Mouse (Mus musculus) liver, embryonic 13.5 days (tissue): ENCODE measurements around the gene Wdr83. TPM values are rescaled to one million over a fixed set of nuclear protein-coding genes. Genes with fewer than 3 reads are reported as not detected.
"Not testable (repeated sequence)": the region's sequence is repeated elsewhere in the genome, so short reads cannot be mapped to it uniquely, and the experiment has no call there.

Experiments used
- ATAC-seq: fragments of 200-750 bp; cut with Nextera tagmentation; 2 replicates; pipeline ENCODE4 v1.8.0; 2017; ENCODE audit warnings: low read depth, mild to moderate bottlenecking, moderate number of reproducible peaks, moderate library complexity
- DNase-seq: peaks from one replicate; pipeline ENCODE4 v3.0.0; 2022
- H3K27ac ChIP-seq: fragments of 300-500 bp; sonication (generic); 2 replicates; pipeline ENCODE4 v1.5.1; 2015; ENCODE audit warnings: moderate library complexity, mild to moderate bottlenecking, inconsistent platforms
- H3K27me3 ChIP-seq: fragments of 300-500 bp; sonication (generic); 2 replicates; pipeline ENCODE4 v1.6.1; 2015; ENCODE audit warnings: mild to moderate bottlenecking, inconsistent platforms
- H3K36me3 ChIP-seq: fragments of 300-500 bp; sonication (generic); 2 replicates; pipeline ENCODE4 v1.6.1; 2015; ENCODE audit warnings: mild to moderate bottlenecking, inconsistent platforms
- H3K4me1 ChIP-seq: fragments of 300-500 bp; sonication (generic); replicated peaks from 2 replicates; pipeline ENCODE4 v1.6.1; 2015; ENCODE audit warnings: inconsistent platforms
- H3K4me2 ChIP-seq: fragments of 300-500 bp; sonication (generic); 2 replicates; pipeline ENCODE4 v1.6.1; 2015; ENCODE audit warnings: inconsistent platforms, mild to moderate bottlenecking, moderate library complexity
- H3K4me3 ChIP-seq: fragments of 300-500 bp; sonication (generic); replicated peaks from 2 replicates; pipeline ENCODE4 v1.5.1; 2015; ENCODE audit warnings: mild to moderate bottlenecking, inconsistent platforms
- H3K9ac ChIP-seq: fragments of 300-500 bp; sonication (generic); 2 replicates; pipeline ENCODE4 v1.6.1; 2015; ENCODE audit warnings: mild to moderate bottlenecking, inconsistent platforms
- H3K9me3 ChIP-seq: fragments of 300-500 bp; sonication (generic); replicated peaks from 2 replicates; pipeline ENCODE4 v1.6.1; 2016; ENCODE audit warnings: inconsistent platforms
- WGBS: fragments of 180-500 bp; shearing (Covaris S2); methylation state at CpG from one replicate; pipeline ENCODE4 v1.1.7; 2015; ENCODE audit not compliant: insufficient replicate concordance; 5-methylcytosine and 5-hydroxymethylcytosine counted together
- polyA plus RNA-seq: library from polyadenylated mRNA; unstranded; fragments of >200 nt; fragmentation: Nextera tagmentation; extraction: Ambion mirVana; gene quantifications from 2 replicates; pipeline ENCODE4 v1.2.1, GENCODE M21; 2015

The Wdr83 gene
- polyA plus RNA-seq, 1 experiment from 2014 or later, result 28.1 TPM

GRCm38 (mm10) chr8:85095566-85095965 is 14.5 kb upstream of the Wdr83 start:
- H3K4me3 ChIP-seq, result no peak overlapping the region
- H3K4me1 ChIP-seq, result peaks cover 4% of the 10 kb centered on the region
- no peak overlapping the region for H3K4me2 ChIP-seq
- H3K27me3 ChIP-seq, result no peaks in the 10 kb centered on the region
- no peaks in the 10 kb centered on the region for H3K9me3 ChIP-seq
- 89% methylated on average over 7 of the region's 7 CpGs for WGBS
- ATAC-seq (no peak), DNase-seq (no peak)
- H3K9ac ChIP-seq, result no peak overlapping the region
- H3K36me3 ChIP-seq, result peaks cover 70% of the 10 kb centered on the region
- no peak overlapping the region for H3K27ac ChIP-seq

- H3K4me2 ChIP-seq, result no peak overlapping the region
- no peaks in the 10 kb centered on the region for H3K27me3 ChIP-seq
- DNase-seq (no peak), ATAC-seq (no peak)
- no peak overlapping the region for H3K9ac ChIP-seq
- no peak overlapping the region for H3K4me3 ChIP-seq
- no peak overlapping the region for H3K27ac ChIP-seq
- peaks cover 70% of the 10 kb centered on the region for H3K36me3 ChIP-seq
- H3K9me3 ChIP-seq, result no peaks in the 10 kb centered on the region
- H3K4me1 ChIP-seq, result peaks cover 4% of the 10 kb centered on the region
- WGBS, result 84% methylated on average over 13 of the region's 13 CpGs
Measured at GRCm38 (mm10) chr8:85095051-85095450, 13.9 kb upstream of the Wdr83 start.

GRCm38 (mm10) chr8:85091526-85092090 is 10.5 kb upstream of the Wdr83 start:
- 0 out of 2 replicates have a peak, but pooled peaks have one; percentile 18 for ATAC-seq
- H3K9ac ChIP-seq, result no peak overlapping the region
- no peak overlapping the region for H3K4me3 ChIP-seq
- H3K36me3 ChIP-seq, result peaks cover 79% of the 10 kb centered on the region
- no peak for DNase-seq
- H3K4me2 ChIP-seq, result no peak overlapping the region
- peaks cover 4% of the 10 kb centered on the region for H3K4me1 ChIP-seq
- H3K9me3 ChIP-seq, result no peaks in the 10 kb centered on the region
- H3K27me3 ChIP-seq, result no peaks in the 10 kb centered on the region
- no peak overlapping the region for H3K27ac ChIP-seq
- 61% methylated on average over 21 of the region's 21 CpGs for WGBS

- Histone ChIP-seq H3K4me1 (peaks cover 4% of the 10 kb centered on the region), H3K9ac (no peak overlapping the region), H3K4me3 (no peak overlapping the region), H3K27me3 (no peaks in the 10 kb centered on the region), H3K9me3 (no peaks in the 10 kb centered on the region), H3K36me3 (peaks cover 77% of the 10 kb centered on the region), H3K27ac (no peak overlapping the region), H3K4me2 (no peak overlapping the region)
- DNase-seq (no peak), ATAC-seq (no peak)
- WGBS, result 82% methylated on average over 11 of the region's 11 CpGs
Measured at GRCm38 (mm10) chr8:85090856-85091255, 9.8 kb upstream of the Wdr83 start.

GRCm38 (mm10) chr8:85088771-85089170 is 7.7 kb upstream of the Wdr83 start:
- Histone ChIP-seq H3K9me3 (no peaks in the 10 kb centered on the region), H3K4me1 (peaks cover 23% of the 10 kb centered on the region), H3K27ac (no peak overlapping the region), H3K4me3 (no peak overlapping the region), H3K9ac (no peak overlapping the region), H3K4me2 (no peak overlapping the region), H3K36me3 (peaks cover 66% of the 10 kb centered on the region), H3K27me3 (no peaks in the 10 kb centered on the region)
- DNase-seq (no peak), ATAC-seq (no peak)
- 69% methylated on average over 2 of the region's 2 CpGs for WGBS

- no peaks in the 10 kb centered on the region for H3K9me3 ChIP-seq
- peaks cover 46% of the 10 kb centered on the region for H3K36me3 ChIP-seq
- H3K4me1 ChIP-seq, result peaks cover 45% of the 10 kb centered on the region
- no peak overlapping the region for H3K9ac ChIP-seq
- no peak overlapping the region for H3K27ac ChIP-seq
- no peak overlapping the region for H3K4me2 ChIP-seq
- no peak for ATAC-seq
- WGBS, result 63% methylated on average over 3 of the region's 3 CpGs
- no peak overlapping the region for H3K4me3 ChIP-seq
- DNase-seq, result no peak
- H3K27me3 ChIP-seq, result no peaks in the 10 kb centered on the region
Measured at GRCm38 (mm10) chr8:85086238-85086637, 5.1 kb upstream of the Wdr83 start.

- Histone ChIP-seq H3K4me3 (peak overlapping the region; percentile 92), H3K4me2 (peak overlapping the region; percentile 95; the same call in 1 of the 2 replicates), H3K27me3 (no peaks in the 10 kb centered on the region), H3K27ac (no peak overlapping the region), H3K9ac (0 out of 2 replicates have a peak overlapping the region, but pooled peaks have one; percentile 80), H3K4me1 (peaks cover 52% of the 10 kb centered on the region), H3K36me3 (peaks cover 40% of the 10 kb centered on the region), H3K9me3 (no peaks in the 10 kb centered on the region)
- no peak for DNase-seq
- ATAC-seq, result no peak
- 40% methylated on average over 8 of the region's 8 CpGs for WGBS
Measured at GRCm38 (mm10) chr8:85084633-85085032, 3.5 kb upstream of the Wdr83 start.

- Histone ChIP-seq H3K36me3 (peaks cover 38% of the 10 kb centered on the region), H3K9me3 (no peaks in the 10 kb centered on the region), H3K27me3 (no peaks in the 10 kb centered on the region), H3K27ac (peak within 1 kb of the TSS; percentile 82), H3K4me1 (peaks cover 56% of the 10 kb centered on the region), H3K9ac (peak within 1 kb of the TSS; percentile 80), H3K4me2 (peak within 1 kb of the TSS; percentile 95), H3K4me3 (peak within 1 kb of the TSS; percentile 92)
- DNase-seq (peak; percentile 87), ATAC-seq (peak; percentile 85)
- WGBS, result under 1% methylated on average over 30 of the region's 30 CpGs
Measured at GRCm38 (mm10) chr8:85083108-85083813, 2.2 kb upstream of the Wdr83 start, which contains the start of gene Man2b1. Man2b1 (plus strand) TSS chr8:85083270.

GRCm38 (mm10) chr8:85082169-85082568 is 1.1 kb upstream of the Wdr83 start:
- not testable (repeated sequence) for H3K27me3 ChIP-seq, ATAC-seq, DNase-seq, H3K9me3 ChIP-seq
- peak overlapping the region; percentile 82 for H3K27ac ChIP-seq
- peaks cover 64% of the 10 kb centered on the region for H3K4me1 ChIP-seq
- 26% methylated on average over 4 of the region's 4 CpGs for WGBS
- H3K9ac ChIP-seq, result peak overlapping the region; percentile 95; the same call in 1 of the 2 replicates
- H3K36me3 ChIP-seq, result peaks cover 36% of the 10 kb centered on the region
- peak overlapping the region; percentile 95 for H3K4me2 ChIP-seq
- H3K4me3 ChIP-seq, result peak overlapping the region; percentile 92; the same call in 1 of the 2 replicates

- peak within 1 kb of the TSS; percentile 95 for H3K9ac ChIP-seq
- H3K4me1 ChIP-seq, result peaks cover 77% of the 10 kb centered on the region
- no peaks in the 10 kb centered on the region for H3K27me3 ChIP-seq
- no peak for ATAC-seq
- under 1% methylated on average over 30 of the region's 30 CpGs for WGBS
- H3K9me3 ChIP-seq, result no peaks in the 10 kb centered on the region
- H3K4me2 ChIP-seq, result peak within 1 kb of the TSS; percentile 95
- peak within 1 kb of the TSS; percentile 82 for H3K27ac ChIP-seq
- peak; percentile 54 for DNase-seq
- peak within 1 kb of the TSS; percentile 92 for H3K4me3 ChIP-seq
- peaks cover 35% of the 10 kb centered on the region for H3K36me3 ChIP-seq
Measured at GRCm38 (mm10) chr8:85080532-85081215, 432 bp downstream of the Wdr83 start, which contains the start of gene Wdr83os. Wdr83os (plus strand) TSS chr8:85080740.

GRCm38 (mm10) chr8:85080214-85080531 is 933 bp downstream of the Wdr83 start:
- Histone ChIP-seq H3K36me3 (peaks cover 35% of the 10 kb centered on the region), H3K9me3 (no peaks in the 10 kb centered on the region), H3K4me1 (peaks cover 78% of the 10 kb centered on the region), H3K9ac (peak overlapping the region; percentile 95), H3K4me2 (peak overlapping the region; percentile 95), H3K27ac (peak overlapping the region; percentile 82), H3K27me3 (no peaks in the 10 kb centered on the region), H3K4me3 (peak overlapping the region; percentile 92)
- WGBS, result under 1% methylated on average over 25 of the region's 25 CpGs
- no peak for ATAC-seq
- DNase-seq, result no peak
